In genomic region chr17:7143885-7144518, GRCm38 (mm10) we compare ENCODE assay signal across 18 mouse cellular contexts. TPM values are rescaled to one million over a fixed set of nuclear protein-coding genes. Genes with fewer than 3 reads are reported as not detected.
DNase-seq lines count a peak whose midpoint lies in the region; ATAC-seq and TF ChIP-seq lines count a peak whose summit lies in the region.
"Had no signal": no experiment of that assay in that cellular context is flagged by ENCODE, and none has a peak within 500 bp of the region (broad histone marks: within the 10 kb centered on the region; RNA-seq: fewer than 3 reads in every experiment).

No protein-coding gene starts in this region.

- no peak overlapping the region for H3K9ac ChIP-seq in lung, embryonic 14.5 days
- no peak overlapping the region for H3K9ac ChIP-seq in heart, embryonic 16.5 days (ENCODE audit: low read length)
- H3K9ac ChIP-seq: forebrain, embryonic 12.5 days; limb, embryonic 12.5 days; liver, embryonic 14.5 days; midbrain, embryonic 12.5 days had no signal

- peak; percentile 29 for DNase-seq in gastrocnemius, postnatal 10 days
- DNase-seq in gastrocnemius, postnatal 36 days: no peak
- peak; percentile 23 for DNase-seq in lung, embryonic 14.5 days
- DNase-seq in lung, postnatal 14 days: no peak
- DNase-seq in left cerebral cortex, adult 2 months (ENCODE audit: extremely low spot score in 1 of 2, low spot score in 2 of 2): no peak
- DNase-seq: cerebellum, adult 2 months; embryo, embryonic 11 days; kidney, adult 9 months; lung, postnatal 36 days had no signal

- no peaks in the 10 kb centered on the region for H3K36me3 ChIP-seq in lung, embryonic 14.5 days (ENCODE audit: insufficient read depth)
- H3K36me3 ChIP-seq in heart, embryonic 16.5 days (ENCODE audit: control insufficient read depth, insufficient read depth): no peaks in the 10 kb centered on the region
- H3K36me3 ChIP-seq: forebrain, embryonic 12.5 days; limb, embryonic 12.5 days; midbrain, embryonic 12.5 days had no signal

- H3K27ac ChIP-seq in lung, embryonic 14.5 days (ENCODE audit: low read depth): no peak overlapping the region
- H3K27ac ChIP-seq in heart, embryonic 16.5 days (ENCODE audit: low read length): peak overlapping the region; percentile 48
- H3K27ac ChIP-seq in left cerebral cortex, adult 2 months: no peak overlapping the region
- H3K27ac ChIP-seq: forebrain, embryonic 12.5 days; heart, adult 2 months; limb, embryonic 12.5 days; liver, embryonic 14.5 days; midbrain, embryonic 12.5 days; stomach, postnatal 0 days had no signal

- no peak overlapping the region for H3K4me3 ChIP-seq in lung, embryonic 14.5 days (ENCODE audit: low read depth, low read length)
- H3K4me3 ChIP-seq in heart, embryonic 16.5 days (ENCODE audit: low read length): no peak overlapping the region
- no peak overlapping the region for H3K4me3 ChIP-seq in left cerebral cortex, adult 2 months
- H3K4me3 ChIP-seq: forebrain, embryonic 12.5 days; heart, adult 2 months; limb, embryonic 12.5 days; midbrain, embryonic 12.5 days had no signal

- H3K4me1 ChIP-seq in lung, embryonic 14.5 days (ENCODE audit: insufficient read depth): no peaks in the 10 kb centered on the region
- H3K4me1 ChIP-seq in heart, embryonic 16.5 days (ENCODE audit: control insufficient read depth, insufficient read depth, low read length): peaks cover 11% of the 10 kb centered on the region
- H3K4me1 ChIP-seq: midbrain, embryonic 12.5 days had no signal

- H3K9me3 ChIP-seq in lung, embryonic 14.5 days (ENCODE audit: low read depth, low read length): no peaks in the 10 kb centered on the region
- no peaks in the 10 kb centered on the region for H3K9me3 ChIP-seq in heart, embryonic 16.5 days (replicated peaks; ENCODE audit: control insufficient read depth, low read length)
- H3K9me3 ChIP-seq: forebrain, embryonic 12.5 days; limb, embryonic 12.5 days; midbrain, embryonic 12.5 days had no signal

- no peak for ATAC-seq in lung, embryonic 14.5 days (ENCODE audit: insufficient read depth)
- no peak for ATAC-seq in heart, embryonic 16.5 days (replicated peaks; ENCODE audit: extremely low read depth, insufficient read depth, low FRiP score)
- 0 out of 2 replicates have a peak, but pooled peaks have one; percentile 38 for ATAC-seq in megakaryocyte-erythroid progenitor cell, adult 5-6 weeks (replicated peaks; ENCODE audit: low FRiP score, low TSS enrichment, poor library complexity, severe bottlenecking)
- ATAC-seq: CD4-positive, CD25-positive, alpha-beta regulatory T cell, adult 4 months had no signal

- no peak for TF ChIP-seq CTCF in lung, embryonic 14.5 days (IDR thresholded peaks at IDR 0.05; ENCODE audit: low read depth)
- no peak for TF ChIP-seq CTCF in left cerebral cortex, adult 2 months (IDR thresholded peaks at IDR 0.05)

- no peaks in the 10 kb centered on the region for H3K27me3 ChIP-seq in lung, embryonic 14.5 days (ENCODE audit: insufficient read depth, low read length)
- no peaks in the 10 kb centered on the region for H3K27me3 ChIP-seq in heart, embryonic 16.5 days (ENCODE audit: control insufficient read depth, insufficient read depth, low read length)
- H3K27me3 ChIP-seq: forebrain, embryonic 12.5 days; midbrain, embryonic 12.5 days had no signal

- intact Hi-C loops in gastrocnemius, postnatal 36 days (cut with DNase I): loop anchor here (5.0 kb wide), 1 partner anchor 118 kb away; no protein-coding TSS in a partner anchor
- intact Hi-C loops in left cerebral cortex, adult 2 months (cut with DNase I): no loop called here

- no peak overlapping the region for H3K4me2 ChIP-seq in lung, embryonic 14.5 days
- no peak overlapping the region for H3K4me2 ChIP-seq in heart, embryonic 16.5 days (ENCODE audit: low read depth, low read length)
- H3K4me2 ChIP-seq: forebrain, embryonic 12.5 days; limb, embryonic 12.5 days; midbrain, embryonic 12.5 days had no signal

- 57% methylated on average over 7 of the region's 7 CpGs for WGBS in lung, embryonic 14.5 days
- 28% methylated on average over 7 of the region's 7 CpGs for WGBS in heart, embryonic 16.5 days

RNA-seq across cellular contexts. Expression of gene Rps6ka2, which starts 25.9 kb away (rescaled TPM):
- 10 to 100 TPM; 42.5 to 45.1 TPM for total RNA-seq in gastrocnemius, postnatal 10 days (2021)
- 10 to 100 TPM; 90.6 to 95.7 TPM for total RNA-seq in gastrocnemius, postnatal 36 days (2021)
- 15.1 and 16.9 TPM in 2 replicates for polyA plus RNA-seq in lung, embryonic 14.5 days (2014; fragmentation: Nextera tagmentation; extraction: Ambion mirVana)
- polyA plus RNA-seq in heart, embryonic 16.5 days (2015; fragmentation: Nextera tagmentation; extraction: Ambion mirVana): 24.2 and 25.5 TPM in 2 replicates
- total RNA-seq in megakaryocyte-erythroid progenitor cell, adult 5-6 weeks (2014; fragmentation: Nextera tagmentation): 1.9 and 2.6 TPM in 2 replicates
- 1.8 and 1.9 TPM in 2 replicates for total RNA-seq in megakaryocyte-erythroid progenitor cell, adult 5-6 weeks (2017)
- total RNA-seq in left cerebral cortex, adult 2 months (2021): 10 to 100 TPM; 62.4 to 69.4 TPM

Comparison
In these comparisons a context has a peak if more than half of its experiments do, and no peak if none do; other contexts are left out.
1. DNase-seq: peak in gastrocnemius, postnatal 10 days (single experiment) and lung, embryonic 14.5 days (single experiment); none in gastrocnemius, postnatal 36 days (0 of 2), lung, postnatal 14 days (single experiment) and left cerebral cortex, adult 2 months (0 of 2).
2. RNA of gene Rps6ka2, which starts 25.9 kb away (total RNA-seq): 90.6 to 95.7 TPM in gastrocnemius, postnatal 36 days, 62.4 to 69.4 TPM in left cerebral cortex, adult 2 months and 42.5 to 45.1 TPM in gastrocnemius, postnatal 10 days; 1.8 to 2.6 TPM in megakaryocyte-erythroid progenitor cell, adult 5-6 weeks; every median in the first group is over 10 times any median in the second.